Mouse (Mus musculus) forebrain, embryonic 11.5 days (tissue): ENCODE measurements around the gene Srd5a3. TPM values are rescaled to one million over a fixed set of nuclear protein-coding genes. Genes with fewer than 3 reads are reported as not detected.
"Not testable (repeated sequence)": the region's sequence is repeated elsewhere in the genome, so short reads cannot be mapped to it uniquely, and the experiment has no call there.

Source experiments
- ATAC-seq: fragments of 200-750 bp; cut with Nextera tagmentation; replicated peaks from 2 replicates; pipeline ENCODE4 v1.8.0; 2017; ENCODE audit warnings: moderate TSS enrichment; ENCODE audit not compliant: low FRiP score
- DNase-seq: peaks from one replicate; pipeline ENCODE4 v3.0.0-alpha.2; 2017; ENCODE audit warnings: low spot score
- H3K27ac ChIP-seq: fragments of 300-500 bp; sonication (generic); 2 replicates; pipeline ENCODE4 v1.5.1; 2014; ENCODE audit warnings: low read depth, low read length
- H3K27me3 ChIP-seq: fragments of 300-500 bp; sonication (generic); 2 replicates; pipeline ENCODE4 v1.6.1; 2014; ENCODE audit warnings: mild to moderate bottlenecking, low read length, mixed read lengths; ENCODE audit not compliant: control insufficient read depth, insufficient read depth
- H3K36me3 ChIP-seq: fragments of 300-500 bp; sonication (generic); 2 replicates; pipeline ENCODE4 v1.6.1; 2014; ENCODE audit warnings: mild to moderate bottlenecking, low read length, moderate library complexity, mixed read lengths; ENCODE audit not compliant: control insufficient read depth, insufficient read depth
- H3K4me1 ChIP-seq: fragments of 300-500 bp; sonication (generic); replicated peaks from 2 replicates; pipeline ENCODE4 v1.6.1; 2014; ENCODE audit warnings: low read length, mixed read lengths; ENCODE audit not compliant: control insufficient read depth, insufficient read depth
- H3K4me2 ChIP-seq: fragments of 300-500 bp; sonication (generic); 2 replicates; pipeline ENCODE4 v1.6.1; 2014; ENCODE audit warnings: low read depth, mild to moderate bottlenecking, low read length, moderate library complexity, mixed read lengths; ENCODE audit not compliant: severe bottlenecking
- H3K4me3 ChIP-seq: fragments of 300-500 bp; sonication (generic); 2 replicates; pipeline ENCODE4 v1.5.1; 2014; ENCODE audit warnings: low read depth, low read length
- H3K9ac ChIP-seq: fragments of 300-500 bp; sonication (generic); 2 replicates; pipeline ENCODE4 v1.6.1; 2014; ENCODE audit warnings: low read length
- H3K9me3 ChIP-seq: fragments of 300-500 bp; sonication (generic); 2 replicates; pipeline ENCODE4 v1.6.1; 2016; ENCODE audit warnings: low read length, mixed read lengths; ENCODE audit not compliant: control insufficient read depth
- WGBS: fragments of 180-500 bp; shearing (Covaris S2); extraction: QIAGEN DNeasy Blood & Tissue Kit; methylation state at CpG from one replicate; pipeline ENCODE4 v1.1.7; 2014; 5-methylcytosine and 5-hydroxymethylcytosine counted together
- polyA plus RNA-seq: library from polyadenylated mRNA; unstranded; fragments of >200 nt; fragmentation: Nextera tagmentation; extraction: Ambion mirVana; gene quantifications from 2 replicates; pipeline ENCODE4 v1.2.1, GENCODE M21; 2014

Gene Srd5a3
- polyA plus RNA-seq: 12.1 and 15.7 TPM in 2 replicates

DNA sequence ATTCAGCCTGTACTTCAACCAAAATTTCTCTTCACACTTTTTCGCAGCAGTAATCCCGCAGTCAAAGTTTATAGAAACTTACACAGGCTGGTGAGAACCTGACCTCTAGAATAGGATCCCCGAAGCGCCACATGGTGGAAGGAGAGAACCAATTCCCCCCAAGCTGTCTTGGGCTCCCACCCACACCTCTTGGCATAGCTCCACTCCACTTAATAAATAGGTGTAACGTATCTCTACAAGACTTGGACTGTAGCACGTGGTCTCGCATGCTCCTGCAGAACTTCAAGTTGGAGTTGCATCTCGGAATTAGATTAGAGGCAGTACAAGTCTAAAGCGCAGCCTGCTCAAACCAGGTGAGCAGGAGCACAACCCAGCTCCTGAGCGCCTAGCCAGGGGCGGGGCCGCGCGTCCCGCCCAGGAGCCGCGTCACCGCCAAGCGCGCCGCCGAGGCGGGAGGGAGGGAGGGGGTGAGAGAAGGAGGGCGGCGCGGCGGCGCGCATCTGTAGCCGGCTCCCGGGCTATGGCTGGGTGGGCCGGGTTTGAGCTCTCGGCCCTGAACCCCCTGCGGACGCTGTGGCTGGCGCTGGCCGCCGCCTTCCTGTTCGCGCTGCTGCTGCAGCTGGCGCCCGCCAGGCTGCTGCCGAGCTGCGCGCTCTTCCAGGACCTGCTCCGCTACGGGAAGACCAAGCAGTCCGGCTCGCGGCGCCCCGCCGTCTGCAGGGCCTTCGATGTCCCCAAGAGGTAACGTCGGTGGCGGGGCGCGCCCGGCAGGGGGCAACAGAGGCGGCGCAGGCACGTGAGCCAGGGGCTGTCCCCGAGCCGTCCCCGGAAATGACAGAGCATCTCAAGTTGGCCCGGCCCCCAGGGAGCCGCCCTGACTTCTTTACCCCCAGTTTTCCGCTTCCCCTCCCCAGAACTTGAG, at the start of gene Srd5a3:
Srd5a3 (plus strand) TSS at position 464 of the 922 bp plus-strand sequence.
- WGBS: 1% methylated on average over 54 of the region's 69 CpGs
- peak within 1 kb of the TSS; percentile 88 for H3K9ac ChIP-seq
- no peaks in the 10 kb centered on the region for H3K9me3 ChIP-seq
- H3K27ac ChIP-seq: peak within 1 kb of the TSS; percentile 89
- H3K4me1 ChIP-seq: peaks cover 5% of the 10 kb centered on the region
- peak within 1 kb of the TSS; percentile 78 for H3K4me2 ChIP-seq
- ATAC-seq (peak; percentile 96), DNase-seq (peak; percentile 97)
- H3K4me3 ChIP-seq: peak within 1 kb of the TSS; percentile 66
- H3K27me3 ChIP-seq: no peaks in the 10 kb centered on the region
- no peaks in the 10 kb centered on the region for H3K36me3 ChIP-seq

DNA sequence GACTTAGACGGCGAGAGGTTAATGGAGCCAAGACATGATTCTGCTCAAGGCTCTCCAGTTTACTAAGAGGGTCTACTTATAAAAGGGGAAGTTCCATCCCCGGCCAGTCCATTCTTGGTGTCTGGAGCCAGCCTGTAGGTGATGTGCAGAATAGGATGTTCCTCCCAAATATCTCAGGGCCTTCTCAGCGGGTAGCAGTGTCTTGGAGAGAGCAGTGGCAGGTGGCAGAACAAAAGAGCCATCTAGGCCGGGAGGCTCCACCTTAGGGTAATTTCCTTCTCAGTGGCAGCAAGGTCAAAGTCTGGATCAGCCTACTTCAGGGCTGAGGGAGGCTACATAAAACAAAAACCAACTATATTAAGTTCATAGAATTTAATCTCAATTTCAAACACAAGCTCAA, 36.3 kb upstream of the Srd5a3 start:
- not testable (repeated sequence) for H3K27me3 ChIP-seq, H3K9me3 ChIP-seq, H3K4me2 ChIP-seq, ATAC-seq, H3K9ac ChIP-seq, H3K4me3 ChIP-seq, H3K36me3 ChIP-seq, H3K4me1 ChIP-seq, H3K27ac ChIP-seq, DNase-seq
- WGBS: 75% methylated on average over 5 of the region's 5 CpGs

DNA sequence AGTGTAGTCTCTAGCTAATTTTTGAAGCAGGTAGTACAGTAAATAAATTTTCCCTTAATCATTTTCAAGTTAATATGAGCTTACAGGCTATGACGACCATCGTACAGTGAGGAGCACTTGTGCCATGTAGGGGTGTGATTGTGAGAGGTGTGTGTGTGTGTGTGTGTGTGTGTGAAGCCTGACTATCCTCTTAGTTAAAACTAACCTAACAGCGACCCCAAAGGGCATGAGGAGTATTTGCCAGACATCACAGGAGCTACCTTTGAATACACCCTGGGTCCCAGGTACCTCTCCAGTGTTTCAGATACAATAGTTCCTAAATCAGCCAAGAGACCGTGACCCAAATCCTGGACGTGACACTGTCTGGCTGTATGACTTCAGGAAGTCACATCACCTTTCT, 32.8 kb upstream of the Srd5a3 start:
- H3K9ac ChIP-seq: no peak overlapping the region
- no peak for ATAC-seq
- H3K4me1 ChIP-seq: no peaks in the 10 kb centered on the region
- H3K36me3 ChIP-seq: no peaks in the 10 kb centered on the region
- H3K4me3 ChIP-seq: no peak overlapping the region
- no peaks in the 10 kb centered on the region for H3K27me3 ChIP-seq
- H3K27ac ChIP-seq: no peak overlapping the region
- 74% methylated on average over 5 of the region's 5 CpGs for WGBS
- no peak for DNase-seq
- no peaks in the 10 kb centered on the region for H3K9me3 ChIP-seq
- H3K4me2 ChIP-seq: no peak overlapping the region

DNA sequence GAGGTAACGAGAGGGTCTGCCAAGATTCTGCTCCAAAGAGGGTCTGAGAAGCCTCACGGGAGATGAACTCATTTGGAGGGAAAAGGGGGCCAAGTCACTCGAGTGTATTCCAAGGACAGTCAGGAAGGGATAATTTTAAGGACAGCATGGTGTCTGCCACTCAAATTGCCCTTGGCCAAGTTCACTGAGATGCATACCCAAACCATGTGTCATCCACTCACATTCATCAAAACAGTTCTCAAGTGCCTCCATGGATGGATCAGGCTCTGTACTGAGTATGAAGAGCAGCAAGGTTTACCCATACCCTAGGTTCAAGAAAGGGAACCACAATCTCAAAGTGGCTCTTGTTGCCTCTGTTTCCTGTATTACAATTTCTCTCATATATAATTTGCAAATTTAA, 31.6 kb upstream of the Srd5a3 start:
- no peak overlapping the region for H3K9ac ChIP-seq
- WGBS: 76% methylated on average over 3 of the region's 3 CpGs
- no peaks in the 10 kb centered on the region for H3K4me1 ChIP-seq
- H3K4me2 ChIP-seq: no peak overlapping the region
- no peak overlapping the region for H3K4me3 ChIP-seq
- no peaks in the 10 kb centered on the region for H3K36me3 ChIP-seq
- ATAC-seq: no peak
- DNase-seq: no peak
- no peak overlapping the region for H3K27ac ChIP-seq
- no peaks in the 10 kb centered on the region for H3K27me3 ChIP-seq
- no peaks in the 10 kb centered on the region for H3K9me3 ChIP-seq

DNA sequence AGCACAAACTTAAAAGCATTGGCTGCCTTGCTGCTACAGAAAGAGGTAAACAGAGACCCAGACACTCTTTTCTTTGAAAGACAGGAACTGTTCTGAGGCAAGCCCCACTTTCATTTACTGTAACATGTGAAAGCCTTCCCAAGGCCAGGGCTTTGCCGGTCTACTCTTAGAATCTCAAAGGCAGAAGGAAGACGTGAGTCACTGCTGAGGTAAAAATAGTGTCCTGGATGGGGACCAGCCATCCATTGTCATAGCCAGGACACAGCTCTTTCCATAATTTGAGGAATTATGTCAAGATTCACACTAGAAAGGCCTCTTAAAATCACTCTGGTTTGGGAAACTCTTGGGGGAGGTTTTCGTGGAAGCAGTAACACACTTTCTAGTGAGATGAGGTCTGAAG, 28.9 kb upstream of the Srd5a3 start:
- Histone ChIP-seq H3K9me3 (no peaks in the 10 kb centered on the region), H3K4me3 (no peak overlapping the region), H3K4me2 (no peak overlapping the region), H3K27ac (no peak overlapping the region), H3K27me3 (no peaks in the 10 kb centered on the region), H3K9ac (no peak overlapping the region), H3K36me3 (no peaks in the 10 kb centered on the region), H3K4me1 (no peaks in the 10 kb centered on the region)
- DNase-seq: no peak
- ATAC-seq: no peak
- WGBS: 86% methylated on average over 3 of the region's 3 CpGs

DNA sequence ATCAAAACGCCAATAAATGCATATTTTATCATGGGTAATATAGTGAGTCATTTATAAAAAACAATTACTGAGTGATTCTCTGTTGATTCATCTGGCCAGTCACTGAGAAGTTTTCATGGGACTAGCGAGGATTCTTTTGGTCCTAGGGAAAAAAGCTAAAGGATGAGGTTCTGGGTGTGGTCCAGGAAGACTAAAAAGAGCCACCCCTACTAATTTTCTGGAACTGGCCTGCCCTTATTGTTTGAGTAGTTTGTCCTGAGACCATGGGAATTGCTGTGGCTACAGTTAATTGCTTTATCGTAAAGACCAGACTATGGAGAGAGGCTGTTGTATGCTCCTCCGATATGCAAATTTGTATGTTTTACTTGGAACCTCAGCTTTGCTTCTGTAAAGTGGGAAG, 28.1 kb upstream of the Srd5a3 start:
- H3K27ac ChIP-seq: no peak overlapping the region
- no peak overlapping the region for H3K4me2 ChIP-seq
- H3K9me3 ChIP-seq: no peaks in the 10 kb centered on the region
- H3K4me1 ChIP-seq: no peaks in the 10 kb centered on the region
- no peak overlapping the region for H3K4me3 ChIP-seq
- DNase-seq (no peak), ATAC-seq (no peak)
- H3K27me3 ChIP-seq: no peaks in the 10 kb centered on the region
- whole genome bisulfite sequencing: 87% methylated on average over 4 of the region's 4 CpGs
- H3K36me3 ChIP-seq: no peaks in the 10 kb centered on the region
- no peak overlapping the region for H3K9ac ChIP-seq

DNA sequence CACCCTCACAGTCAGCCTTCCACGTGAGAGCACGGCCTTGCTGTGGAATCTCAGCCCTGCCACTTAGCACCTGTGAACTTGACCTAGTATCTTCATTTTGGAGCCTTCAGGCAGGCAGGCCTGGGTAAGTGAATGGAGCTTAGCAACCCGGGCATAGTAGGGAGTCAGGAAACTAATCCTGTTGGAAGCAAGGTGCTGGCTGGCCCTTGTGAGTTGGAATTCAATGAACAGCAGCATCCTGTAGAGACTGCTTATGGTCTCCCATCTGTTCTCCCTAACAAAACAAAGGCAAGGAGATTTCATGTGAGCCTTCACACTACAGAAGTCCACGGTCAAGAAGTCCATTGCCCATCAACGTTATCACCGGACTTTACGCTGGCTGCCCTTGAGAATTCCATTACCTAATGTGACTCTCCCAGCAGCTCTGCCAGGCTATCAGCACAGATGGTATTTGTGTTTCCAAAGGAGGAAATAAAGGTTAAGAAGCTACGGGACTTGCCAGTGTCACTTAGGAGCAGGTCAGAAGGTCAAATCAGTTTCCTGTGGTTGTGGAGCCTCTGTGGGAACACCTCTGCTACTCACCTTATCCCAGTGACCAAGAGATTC, 24.5 kb upstream of the Srd5a3 start:
- Histone ChIP-seq H3K9ac (no peak overlapping the region), H3K4me1 (no peaks in the 10 kb centered on the region), H3K36me3 (no peaks in the 10 kb centered on the region), H3K27ac (no peak overlapping the region), H3K4me3 (no peak overlapping the region), H3K9me3 (no peaks in the 10 kb centered on the region), H3K27me3 (no peaks in the 10 kb centered on the region), H3K4me2 (no peak overlapping the region)
- ATAC-seq (no peak), DNase-seq (no peak)
- whole genome bisulfite sequencing: 84% methylated on average over 8 of the region's 8 CpGs

DNA sequence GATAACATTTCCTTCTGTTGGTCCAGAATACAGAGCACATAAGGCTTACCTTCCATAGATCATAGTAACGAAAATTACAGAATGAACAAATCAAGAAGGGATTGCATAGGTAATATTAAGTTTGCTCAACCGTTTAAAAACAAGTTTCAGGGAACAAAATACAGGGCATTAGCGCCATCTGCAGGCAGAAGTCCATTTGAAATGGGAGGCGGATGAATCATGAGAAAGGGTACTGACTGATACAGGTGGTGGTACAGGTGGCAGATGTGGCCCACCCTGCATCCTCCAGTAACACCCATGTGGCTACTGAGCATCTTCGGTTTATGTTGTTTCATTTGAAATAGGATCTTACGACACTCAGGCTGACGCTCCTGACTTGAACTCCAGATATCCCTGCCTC, 21.6 kb upstream of the Srd5a3 start:
- Histone ChIP-seq H3K4me2 (no peak overlapping the region), H3K36me3 (no peaks in the 10 kb centered on the region), H3K4me3 (no peak overlapping the region), H3K9ac (no peak overlapping the region), H3K9me3 (no peaks in the 10 kb centered on the region), H3K27ac (no peak overlapping the region), H3K27me3 (no peaks in the 10 kb centered on the region), H3K4me1 (no peaks in the 10 kb centered on the region)
- no peak for ATAC-seq
- peak; percentile 80 for DNase-seq
- 39% methylated on average over 7 of the region's 7 CpGs for WGBS
